Mouse (Mus musculus) ZHBTc4 (cell line): ENCODE results near the gene Npff.

ENCODE experiments used
- DNase-seq: peaks from one replicate; pipeline ENCODE4 v3.0.0-alpha.2; 2011; ENCODE audit warnings: low read depth, low spot score

Gene Npff

GRCm38 (mm10) chr15:102503924-102504782 is 20.6 kb downstream of the Npff start:
- DNase-seq = no peak

GRCm38 (mm10) chr15:102503447-102503846 is 21.3 kb downstream of the Npff start, which contains the start of gene Gm10337:
Gm10337 (plus strand) TSS chr15:102503722.
- DNase-seq = no peak

GRCm38 (mm10) chr15:102502254-102502840 is 22.4 kb downstream of the Npff start:
- no peak for DNase-seq

GRCm38 (mm10) chr15:102501084-102501814 is 23.5 kb downstream of the Npff start:
- DNase-seq = no peak

GRCm38 (mm10) chr15:102500479-102500878 is 24.3 kb downstream of the Npff start:
- no peak for DNase-seq

GRCm38 (mm10) chr15:102499851-102500250 is 24.9 kb downstream of the Npff start:
- no peak for DNase-seq

- no peak for DNase-seq
These were observed 25.4 kb downstream of the Npff start for GRCm38 (mm10) chr15:102499370-102499769.

- DNase-seq = no peak
These were observed 26.4 kb downstream of the Npff start for GRCm38 (mm10) chr15:102498322-102498721.

- DNase-seq = no peak
These were observed 37.1 kb downstream of the Npff start for GRCm38 (mm10) chr15:102487664-102488063.

GRCm38 (mm10) chr15:102485853-102486252 is 38.9 kb downstream of the Npff start:
- no peak for DNase-seq

- DNase-seq = no peak
These were observed 41.6 kb downstream of the Npff start for GRCm38 (mm10) chr15:102483136-102483535.

GRCm38 (mm10) chr15:102474520-102474919 is 50.2 kb downstream of the Npff start:
- DNase-seq = no peak
